Mouse (Mus musculus): ENCODE measurements around the gene Hydin.

DNA sequence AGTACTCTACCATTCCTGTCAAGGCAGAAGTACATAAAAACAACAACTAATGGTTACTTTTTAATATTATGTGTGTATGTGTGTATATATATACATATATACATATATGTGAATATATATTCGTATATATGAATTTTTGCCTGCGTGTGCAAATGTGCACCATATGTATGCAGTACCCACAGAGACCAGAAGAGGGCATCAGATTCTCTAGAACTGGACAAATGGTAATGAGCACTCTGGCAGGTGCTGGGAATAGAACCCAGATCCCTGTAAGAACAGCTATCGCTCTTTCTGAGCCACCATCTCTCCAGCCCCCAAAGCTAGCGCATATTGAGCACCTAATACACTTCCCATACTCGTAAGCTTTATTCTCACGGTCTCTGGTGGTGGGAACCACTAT is 220.9 kb downstream of the Hydin start:
- TF ChIP-seq CTCF (IDR thresholded peaks at IDR 0.05; ENCODE audit: borderline replicate concordance, extremely low read depth, insufficient read depth, insufficient read length): 0 out of 2 replicates have a peak, but pooled peaks have one; percentile 10
- TF ChIP-seq POLR2A (IDR thresholded peaks at IDR 0.05; ENCODE audit: borderline replicate concordance, extremely low read depth, insufficient read depth, insufficient read length, poor library complexity, severe bottlenecking): no peak

All from brain, embryonic 14.5 days (tissue).